Mouse (Mus musculus): ENCODE data around the gene Gm3685. TPM values are rescaled to one million over a fixed set of nuclear protein-coding genes. Genes with fewer than 3 reads are reported as not detected.
A peak's percentile ranks its signal among the peaks of the same experiment; 100 is the strongest.
"Not testable (repeated sequence)": the region's sequence is repeated elsewhere in the genome, so short reads cannot be mapped to it uniquely, and the experiment has no call there.

The Gm3685 gene
- total RNA-seq (2021): not detected

GRCm38 (mm10) chr14:7044870-7045269, at the start of gene Gm3685:
Gene Gm3685 (minus strand): TSS chr14:7044970.
- not testable (repeated sequence) for DNase-seq (ENCODE audit: extremely low spot score in 1 of 2, low spot score in 1 of 2)

- DNase-seq (ENCODE audit: extremely low spot score in 1 of 2, low spot score in 1 of 2): peak; percentile 16 to 17
Observed at GRCm38 (mm10) chr14:7026781-7027749, 17.7 kb downstream of the Gm3685 start, which contains the start of gene Gm10406. Gene Gm10406 (minus strand): TSS chr14:7027449.

DNA sequence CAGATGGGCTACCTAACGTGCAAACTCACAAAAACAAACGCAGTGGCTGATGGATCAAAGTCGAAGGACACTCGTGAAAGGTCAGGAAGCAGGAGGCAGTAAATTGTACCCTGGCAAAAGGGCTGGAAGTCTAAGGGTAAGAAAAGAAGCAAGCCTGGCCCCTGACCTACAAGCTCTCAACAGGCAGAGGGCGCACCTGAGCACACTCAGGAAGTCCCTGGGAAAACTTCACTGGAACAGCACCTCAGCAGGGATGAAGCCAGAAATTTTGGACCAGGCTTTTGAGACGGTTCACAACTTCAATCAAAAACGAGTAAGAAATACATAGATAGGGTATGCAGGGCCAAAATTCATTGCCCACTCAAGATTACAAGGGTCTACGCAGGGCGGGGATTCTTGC, 18.5 kb downstream of the Gm3685 start:
- DNase-seq (ENCODE audit: extremely low spot score in 1 of 2, low spot score in 1 of 2): peak in 1 of 2 experiments; percentile 8

Other genes with a start within 250 kb of the Gm3685 start
- gene Gm3642, start 204.7 kb downstream of the Gm3685 start, total RNA-seq (2021): not detected
- gene Gm3667, start 155.0 kb downstream of the Gm3685 start, total RNA-seq (2021): 1 to 10 TPM in 1 of 2 experiments, under 1 TPM in 1; 0.98 to 2.1 TPM
- gene Gm6356, start 71.2 kb downstream of the Gm3685 start, total RNA-seq (2021): not detected
- under 1 TPM; 0.37 to 0.77 TPM for gene Gm10406, start 17.5 kb downstream of the Gm3685 start, total RNA-seq (2021)
- gene Gm3696, start 55.7 kb upstream of the Gm3685 start, total RNA-seq (2021): 1 to 10 TPM; 2.0 to 4.4 TPM
- gene Gm6676, start 80.4 kb upstream of the Gm3685 start, total RNA-seq (2021): not detected
- 1 to 10 TPM; 1.3 to 1.6 TPM for gene Gm3512, start 129.6 kb upstream of the Gm3685 start, total RNA-seq (2021)
- not detected for gene Gm16434, start 149.6 kb upstream of the Gm3685 start, total RNA-seq (2021)
- gene Gm3727, start 219.7 kb upstream of the Gm3685 start, total RNA-seq (2021): not detected

All from layer of hippocampus, postnatal 25 days (tissue).